Mouse (Mus musculus) ES-E14 (cell line): Measurements from ENCODE around the gene Gpr82. TPM values are rescaled to one million over a fixed set of nuclear protein-coding genes. Genes with fewer than 3 reads are reported as not detected.

ENCODE experiments used
- DNase-seq: peaks from one replicate; pipeline ENCODE4 v3.0.0-alpha.2; 2013; ENCODE audit warnings: low read depth, low spot score
- H3K27ac ChIP-seq: 2 replicates; pipeline ENCODE4 v1.5.1; 2012; ENCODE audit warnings: low read depth, mild to moderate bottlenecking, low read length, moderate library complexity, mixed read lengths; ENCODE audit not compliant: poor library complexity, insufficient read depth, severe bottlenecking
- H3K36me3 ChIP-seq: 2 replicates; pipeline ENCODE4 v1.6.1; 2012; ENCODE audit warnings: mild to moderate bottlenecking, low read length, moderate library complexity, mixed read lengths; ENCODE audit not compliant: control insufficient read depth, poor library complexity, insufficient read depth, severe bottlenecking
- H3K4me1 ChIP-seq, 2 experiments: fragments of 150-350 bp in 1 of 2; sonication (generic) in 1 of 2; 2 replicates each; pipeline ENCODE4 v1.6.1; 2012; ENCODE audit warnings: low read length in 2 of 2, mild to moderate bottlenecking in 1 of 2, mixed read lengths in 1 of 2; ENCODE audit not compliant: control insufficient read depth in 2 of 2, insufficient read depth in 2 of 2, poor library complexity in 1 of 2
- H3K4me3 ChIP-seq, 2 experiments: fragments of 150-350 bp in 1 of 2; sonication (generic) in 1 of 2; 2 replicates each; pipeline ENCODE4 v1.5.1; 2012; ENCODE audit warnings: low read length in 2 of 2, low read depth in 1 of 2, mild to moderate bottlenecking in 1 of 2, mixed read lengths in 1 of 2; ENCODE audit not compliant: insufficient read depth in 1 of 2, poor library complexity in 1 of 2, severe bottlenecking in 1 of 2
- H3K9ac ChIP-seq: 2 replicates; pipeline ENCODE4 v1.6.1; 2012; ENCODE audit warnings: low read depth, mild to moderate bottlenecking, low read length, mixed read lengths; ENCODE audit not compliant: poor library complexity, insufficient read depth, severe bottlenecking
- H3K9me3 ChIP-seq: fragments of 150-350 bp; sonication (generic); 2 replicates; pipeline ENCODE4 v1.6.1; 2012; ENCODE audit warnings: low read depth, mild to moderate bottlenecking, low read length; ENCODE audit not compliant: control insufficient read depth, insufficient read depth
- CHD2 ChIP-seq: IDR thresholded peaks from 2 replicates; pipeline ENCODE4 v1.6.1; 2014; ENCODE audit warnings: mild to moderate bottlenecking, low read depth, low read length, inconsistent platforms
- HCFC1 ChIP-seq: IDR thresholded peaks from 2 replicates; pipeline ENCODE4 v1.6.1; 2012; ENCODE audit warnings: low read length, inconsistent platforms, borderline replicate concordance; ENCODE audit not compliant: insufficient read depth
- MAFK ChIP-seq: IDR thresholded peaks from 2 replicates; pipeline ENCODE4 v1.6.1; 2014; ENCODE audit warnings: mild to moderate bottlenecking, low read depth, low read length, inconsistent platforms; ENCODE audit not compliant: insufficient read depth
- ZC3H11A ChIP-seq: IDR thresholded peaks from 2 replicates; pipeline ENCODE4 v1.6.1; 2012; ENCODE audit warnings: low read depth, mild to moderate bottlenecking, inconsistent platforms, low read length, borderline replicate concordance
- ZNF384 ChIP-seq: IDR thresholded peaks from 2 replicates; pipeline ENCODE4 v1.6.1; 2012; ENCODE audit warnings: low read depth, low read length, inconsistent platforms
- in situ Hi-C, 2 experiments: fragments of 600-800 bp; cut with MboI; formaldehyde crosslinking; loops; one replicate each; pipeline ENCODE4 v1.15.1; 2025; ENCODE audit warnings: low sequenced_read_pairs in 2 of 2, inconsistent platforms in 1 of 2; ENCODE audit not compliant: unreplicated experiment in 2 of 2
- total RNA-seq: library from RNA; depleted of rRNA; stranded (reverse); fragments of 300-350 nt; gene quantifications from 2 replicates; pipeline ENCODE4 v1.2.3, GENCODE M21; 2012

The Gpr82 gene
- total RNA-seq, 1 experiment: not detected

DNA sequence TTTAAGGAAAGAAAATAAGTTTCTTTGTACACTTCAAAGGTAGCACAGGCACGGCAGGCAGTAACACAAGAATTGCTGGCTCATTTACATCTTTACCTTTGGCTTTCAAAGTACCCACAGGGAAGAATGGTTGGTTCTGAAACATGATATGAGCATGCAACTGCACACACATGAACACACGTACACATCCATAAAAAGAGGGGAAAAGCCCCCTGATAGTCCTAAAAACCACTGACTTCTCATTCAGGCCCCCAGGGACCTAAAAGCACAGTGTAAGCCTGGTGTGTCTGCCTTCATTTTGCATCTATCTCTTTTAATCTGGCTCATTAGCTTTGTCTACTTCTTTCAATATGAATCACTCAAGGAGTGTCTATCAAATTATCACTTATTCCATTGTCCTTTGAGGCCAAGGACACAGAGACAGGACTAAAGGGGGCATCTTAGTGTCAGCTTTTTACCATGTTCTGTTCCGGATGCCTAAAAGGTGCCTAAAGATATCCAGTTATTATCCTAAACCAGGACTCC, 2.5 kb upstream of the Gpr82 start:
- H3K9ac ChIP-seq: no peak overlapping the region
- H3K9me3 ChIP-seq: no peaks in the 10 kb centered on the region
- H3K27ac ChIP-seq: no peak overlapping the region
- H3K36me3 ChIP-seq: no peaks in the 10 kb centered on the region
- no peak overlapping the region for H3K4me3 ChIP-seq
- H3K4me1 ChIP-seq: no peaks in the 10 kb centered on the region
- TF ChIP-seq MAFK (no peak), CHD2 (no peak), HCFC1 (no peak), ZC3H11A (no peak), ZNF384 (no peak)
- in situ Hi-C loops: loop anchor here (25.0 kb wide), 1 partner anchor 421 kb away; no protein-coding TSS in a partner anchor
- DNase-seq: no peak

- TF ChIP-seq ZC3H11A (no peak), ZNF384 (no peak), CHD2 (no peak), MAFK (no peak), HCFC1 (no peak)
- no peak for DNase-seq
- Histone ChIP-seq H3K9me3 (no peaks in the 10 kb centered on the region), H3K36me3 (no peaks in the 10 kb centered on the region), H3K9ac (no peak overlapping the region), H3K4me1 (no peaks in the 10 kb centered on the region), H3K27ac (no peak overlapping the region), H3K4me3 (no peak overlapping the region)
- in situ Hi-C loops: loop anchor here (25.0 kb wide), 1 partner anchor 422 kb away; no protein-coding TSS in a partner anchor
Measured at GRCm38 (mm10) chrX:13659201-13659890, 1.8 kb upstream of the Gpr82 start.

GRCm38 (mm10) chrX:13668867-13669266, 7.7 kb downstream of the Gpr82 start:
- Histone ChIP-seq H3K4me3 (no peak overlapping the region), H3K36me3 (no peaks in the 10 kb centered on the region), H3K9ac (no peak overlapping the region), H3K9me3 (no peaks in the 10 kb centered on the region), H3K4me1 (no peaks in the 10 kb centered on the region), H3K27ac (no peak overlapping the region)
- TF ChIP-seq MAFK: no peak
- TF ChIP-seq ZNF384: no peak
- no peak for TF ChIP-seq HCFC1
- TF ChIP-seq CHD2: no peak
- no peak for TF ChIP-seq ZC3H11A
- DNase-seq: no peak
- in situ Hi-C loops: loop anchor here (25.0 kb wide), 1 partner anchor 432 kb away; no protein-coding TSS in a partner anchor

- Histone ChIP-seq H3K4me1 (no peaks in the 10 kb centered on the region), H3K27ac (no peak overlapping the region), H3K4me3 (no peak overlapping the region), H3K36me3 (no peaks in the 10 kb centered on the region), H3K9me3 (no peaks in the 10 kb centered on the region), H3K9ac (no peak overlapping the region)
- no peak for DNase-seq
- in situ Hi-C loops: loop anchor here (25.0 kb wide), 1 partner anchor 433 kb away; no protein-coding TSS in a partner anchor
- no peak for TF ChIP-seq CHD2
- no peak for TF ChIP-seq MAFK
Measured at GRCm38 (mm10) chrX:13670342-13670741, 9.2 kb downstream of the Gpr82 start.
